Mouse (Mus musculus) cerebellum, adult 2 months (tissue): ENCODE measurements around the gene Bmp10.

Source experiments
- CTCF ChIP-seq: fragments of 200-500 bp; IDR thresholded peaks from 2 replicates; pipeline ENCODE4 v1.5.1; 2011; ENCODE audit warnings: low read depth, mild to moderate bottlenecking, control low read depth, low read length, moderate library complexity, borderline replicate concordance; ENCODE audit not compliant: insufficient read depth
- POLR2A ChIP-seq: fragments of 200-500 bp; IDR thresholded peaks from 2 replicates; pipeline ENCODE4 v1.6.1; 2011; ENCODE audit warnings: low read length, control low read depth, borderline replicate concordance; ENCODE audit not compliant: insufficient read depth

DNA sequence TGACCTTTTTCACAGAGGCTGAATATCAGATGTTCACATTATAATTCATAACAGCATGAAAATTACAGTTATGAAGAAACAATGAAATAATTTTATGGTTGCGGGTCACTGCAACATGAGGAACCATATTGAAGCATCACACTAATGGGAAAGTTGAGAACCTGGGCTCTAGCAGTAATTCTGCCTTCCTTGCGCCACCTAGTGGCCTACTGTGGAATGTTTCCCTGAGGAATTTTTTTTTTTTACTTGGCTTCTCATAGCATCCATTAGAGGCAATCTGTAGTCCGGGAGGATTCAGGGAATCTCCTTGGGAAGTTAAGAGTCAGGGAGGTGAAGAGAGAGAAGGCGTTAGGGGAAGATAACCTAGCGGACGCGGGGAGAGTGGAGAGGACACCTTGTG is 42.6 kb upstream of the Bmp10 start:
- TF ChIP-seq CTCF, result peak; percentile 61; the same call in 1 of the 2 replicates
- TF ChIP-seq POLR2A, result no peak
